Mouse (Mus musculus) cerebellum, adult 2 months (tissue): ENCODE measurements around the gene 4930447C04Rik. TPM values are rescaled to one million over a fixed set of nuclear protein-coding genes. Genes with fewer than 3 reads are reported as not detected.

ENCODE experiments used
- DNase-seq, 2 experiments: peaks; one replicate each; pipeline ENCODE4 v3.0.0; 2021
- H3K27ac ChIP-seq: fragments of 200-500 bp; 2 replicates; pipeline ENCODE4 v1.5.1; 2012; ENCODE audit warnings: low read length, control low read depth, inconsistent platforms; ENCODE audit not compliant: insufficient read depth
- H3K27me3 ChIP-seq: fragments of 200-500 bp; 2 replicates; pipeline ENCODE4 v1.6.1; 2012; ENCODE audit warnings: inconsistent platforms, mild to moderate bottlenecking, low read length, moderate library complexity; ENCODE audit not compliant: control insufficient read depth, insufficient read depth
- H3K4me1 ChIP-seq: fragments of 200-500 bp; 2 replicates; pipeline ENCODE4 v1.6.1; 2011; ENCODE audit warnings: low read length; ENCODE audit not compliant: control insufficient read depth, insufficient read depth
- H3K4me3 ChIP-seq: fragments of 200-500 bp; replicated peaks from 2 replicates; pipeline ENCODE3; 2011; ENCODE audit warnings: mild to moderate bottlenecking, low read depth, low read length, control low read depth; ENCODE audit not compliant: insufficient read depth
- CTCF ChIP-seq: fragments of 200-500 bp; IDR thresholded peaks from 2 replicates; pipeline ENCODE4 v1.5.1; 2011; ENCODE audit warnings: low read depth, mild to moderate bottlenecking, control low read depth, low read length, moderate library complexity, borderline replicate concordance; ENCODE audit not compliant: insufficient read depth
- POLR2A ChIP-seq: fragments of 200-500 bp; IDR thresholded peaks from 2 replicates; pipeline ENCODE4 v1.6.1; 2011; ENCODE audit warnings: low read length, control low read depth, borderline replicate concordance; ENCODE audit not compliant: insufficient read depth
- WGBS: fragments of 180-500 bp; shearing (Covaris S2); methylation state at CpG from one replicate; pipeline ENCODE4 v1.1.7; 2018; 5-methylcytosine and 5-hydroxymethylcytosine counted together
- polyA plus RNA-seq: library from polyadenylated mRNA; depleted of rRNA; stranded (reverse); fragments of >200 nt; gene quantifications from 2 replicates; pipeline ENCODE4 v1.2.3, GENCODE M21; 2012

The 4930447C04Rik gene
- polyA plus RNA-seq, 1 experiment, result 9.1 TPM

DNA sequence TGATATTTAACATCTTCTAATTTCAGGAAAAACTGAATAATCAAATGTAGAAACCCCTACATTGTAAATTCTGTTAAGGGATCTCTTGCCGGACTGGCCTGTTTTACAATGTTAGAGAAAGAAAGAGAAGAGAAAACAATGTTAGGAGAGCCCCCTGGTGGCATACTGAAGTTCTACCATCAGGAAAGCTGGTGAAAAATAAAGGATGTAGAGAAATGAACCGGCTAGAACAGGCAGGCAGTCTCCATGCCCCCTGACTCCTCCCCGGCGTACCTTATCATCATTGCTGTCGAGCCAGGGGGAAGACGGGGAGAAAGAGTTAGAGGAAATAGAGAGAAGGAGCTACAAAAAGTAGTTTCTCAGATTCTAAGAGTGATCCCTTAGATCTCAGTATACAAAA lies 32.6 kb upstream of the 4930447C04Rik start:
- H3K4me3 ChIP-seq, result no peak overlapping the region
- TF ChIP-seq POLR2A, result no peak
- TF ChIP-seq CTCF, result peak; percentile 42; the same call in 1 of the 2 replicates
- no peak overlapping the region for H3K27ac ChIP-seq
- H3K4me1 ChIP-seq, result no peaks in the 10 kb centered on the region
- no peaks in the 10 kb centered on the region; the same call in 1 of the 2 replicates for H3K27me3 ChIP-seq
- DNase-seq, result peak; percentile 17
- WGBS, result 2% methylated on average over 6 of the region's 6 CpGs

DNA sequence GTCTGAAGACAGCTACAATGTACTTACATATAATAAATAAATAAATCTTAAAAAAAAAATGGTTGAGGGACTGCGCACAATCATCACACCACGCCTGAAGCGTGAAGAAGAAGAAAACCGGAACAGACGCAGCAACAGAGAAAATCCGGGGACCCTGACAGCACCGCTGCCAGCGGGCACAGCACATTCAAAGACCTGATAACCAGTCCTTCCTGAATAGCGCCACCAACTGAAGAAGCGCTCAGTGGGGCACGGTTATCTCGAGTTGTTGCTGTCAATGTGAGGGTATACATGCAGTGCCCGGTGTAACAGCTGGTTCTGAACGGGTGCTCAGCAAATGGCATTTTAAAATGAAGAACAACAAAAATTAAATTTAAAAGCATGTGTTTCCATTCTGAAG lies 30.0 kb upstream of the 4930447C04Rik start:
- H3K27ac ChIP-seq, result no peak overlapping the region
- TF ChIP-seq POLR2A (no peak), CTCF (no peak)
- no peak for DNase-seq
- no peaks in the 10 kb centered on the region; the same call in 1 of the 2 replicates for H3K27me3 ChIP-seq
- H3K4me1 ChIP-seq, result no peaks in the 10 kb centered on the region
- H3K4me3 ChIP-seq, result no peak overlapping the region
- WGBS, result 62% methylated on average over 14 of the region's 14 CpGs

DNA sequence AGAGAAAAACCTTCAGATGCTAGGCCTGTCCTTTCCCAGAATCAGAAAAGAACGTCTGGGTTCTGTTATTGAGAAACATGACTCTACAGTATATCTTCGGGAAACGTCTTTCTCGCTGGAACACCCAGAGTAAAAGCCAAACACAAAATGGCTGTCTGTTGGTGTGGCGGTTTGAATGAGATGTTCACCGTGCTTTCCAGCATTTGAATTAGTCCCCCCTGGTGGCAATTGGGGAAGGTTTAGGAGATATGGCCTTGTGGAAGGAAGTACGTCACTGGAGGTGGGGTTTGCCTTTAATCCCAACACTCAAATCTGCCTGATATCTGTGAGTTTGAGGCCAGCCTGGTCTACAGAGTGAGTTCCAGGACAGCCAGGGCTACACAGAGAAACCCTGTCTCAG lies 27.0 kb upstream of the 4930447C04Rik start:
- no peaks in the 10 kb centered on the region for H3K4me1 ChIP-seq
- DNase-seq, result no peak
- no peaks in the 10 kb centered on the region; the same call in 1 of the 2 replicates for H3K27me3 ChIP-seq
- 85% methylated on average over 7 of the region's 7 CpGs for WGBS
- TF ChIP-seq CTCF, result no peak
- TF ChIP-seq POLR2A, result no peak
- no peak overlapping the region for H3K4me3 ChIP-seq
- no peak overlapping the region for H3K27ac ChIP-seq

DNA sequence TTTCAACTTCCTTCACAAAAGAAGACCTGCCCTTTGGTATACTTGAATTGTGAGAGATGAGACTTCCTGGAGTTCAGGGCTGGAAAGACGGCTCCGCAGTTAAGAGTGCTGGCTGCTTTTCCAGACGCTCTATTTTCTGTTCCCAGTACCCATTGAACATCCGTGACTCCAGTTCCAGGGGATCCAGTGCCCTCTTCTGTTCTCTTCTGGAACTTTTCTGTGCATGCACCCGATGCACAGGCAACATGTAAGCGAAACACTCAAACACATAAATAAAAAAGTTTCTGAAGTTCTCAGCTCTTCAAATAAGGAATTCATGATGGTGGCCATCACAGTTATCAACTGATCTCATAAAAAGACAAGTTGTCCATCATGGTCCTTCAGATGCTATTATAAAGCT lies 22.2 kb upstream of the 4930447C04Rik start:
- no peak for DNase-seq
- Histone ChIP-seq H3K4me3 (no peak overlapping the region), H3K27me3 (no peaks in the 10 kb centered on the region; the same call in 1 of the 2 replicates), H3K4me1 (no peaks in the 10 kb centered on the region), H3K27ac (no peak overlapping the region)
- TF ChIP-seq POLR2A (no peak), CTCF (no peak)
- WGBS, result 35% methylated on average over 6 of the region's 6 CpGs

DNA sequence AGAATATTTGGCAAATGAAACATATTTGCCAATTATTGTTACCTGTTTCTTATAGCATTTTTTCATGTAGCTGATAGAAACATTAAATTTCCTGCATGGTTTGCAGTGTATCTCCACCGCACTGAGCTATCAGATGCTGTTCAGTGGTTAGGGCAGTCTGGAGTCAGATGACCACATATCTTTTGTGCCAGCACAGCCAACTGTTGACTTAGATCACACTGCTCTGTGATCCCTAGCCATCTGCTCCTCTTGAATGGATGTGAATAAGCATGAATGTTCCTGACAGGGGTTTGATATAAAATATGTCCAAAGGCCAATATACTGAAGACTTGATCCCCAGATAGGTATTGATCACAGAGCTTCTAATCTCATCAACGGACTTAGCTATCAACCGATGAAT lies 17.9 kb upstream of the 4930447C04Rik start:
- no peak overlapping the region for H3K4me3 ChIP-seq
- no peak for DNase-seq
- no peak for TF ChIP-seq POLR2A
- TF ChIP-seq CTCF, result no peak
- no peaks in the 10 kb centered on the region for H3K4me1 ChIP-seq
- H3K27me3 ChIP-seq, result no peaks in the 10 kb centered on the region; the same call in 1 of the 2 replicates
- 64% methylated on average over 3 of the region's 3 CpGs for WGBS
- H3K27ac ChIP-seq, result no peak overlapping the region

DNA sequence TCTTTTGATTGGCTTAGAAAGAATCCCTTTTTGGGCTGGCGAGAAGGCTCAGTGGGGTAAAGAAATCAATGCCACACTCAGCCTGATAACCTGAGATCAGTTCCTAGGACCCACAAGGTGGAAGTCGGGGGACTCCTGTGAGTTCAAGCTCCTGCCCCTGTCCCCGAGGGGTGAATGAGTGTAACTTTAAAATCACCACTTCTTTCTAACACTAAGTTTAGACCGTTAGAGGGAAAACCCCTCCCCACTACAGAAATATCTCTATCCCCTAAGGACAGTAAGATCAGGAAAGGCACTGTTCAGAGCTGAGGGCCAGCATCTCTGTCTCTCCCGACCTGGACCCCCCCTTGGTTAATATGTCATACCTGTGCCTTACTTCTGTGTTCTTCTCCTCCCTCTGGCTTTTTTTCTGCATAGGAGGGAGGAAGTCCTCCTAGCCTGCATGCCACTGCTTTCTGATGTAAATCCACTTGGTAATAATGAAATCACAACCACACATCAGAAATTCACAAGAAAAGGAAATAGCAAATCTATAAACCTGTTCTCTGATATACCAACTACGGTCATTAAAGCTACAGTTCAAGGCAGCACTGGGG lies 17.4 kb upstream of the 4930447C04Rik start:
- WGBS, result 68% methylated on average over 6 of the region's 6 CpGs
- Histone ChIP-seq H3K4me3 (no peak overlapping the region), H3K27me3 (no peaks in the 10 kb centered on the region; the same call in 1 of the 2 replicates), H3K27ac (no peak overlapping the region), H3K4me1 (no peaks in the 10 kb centered on the region)
- DNase-seq, result no peak
- TF ChIP-seq POLR2A, result no peak
- TF ChIP-seq CTCF, result no peak

DNA sequence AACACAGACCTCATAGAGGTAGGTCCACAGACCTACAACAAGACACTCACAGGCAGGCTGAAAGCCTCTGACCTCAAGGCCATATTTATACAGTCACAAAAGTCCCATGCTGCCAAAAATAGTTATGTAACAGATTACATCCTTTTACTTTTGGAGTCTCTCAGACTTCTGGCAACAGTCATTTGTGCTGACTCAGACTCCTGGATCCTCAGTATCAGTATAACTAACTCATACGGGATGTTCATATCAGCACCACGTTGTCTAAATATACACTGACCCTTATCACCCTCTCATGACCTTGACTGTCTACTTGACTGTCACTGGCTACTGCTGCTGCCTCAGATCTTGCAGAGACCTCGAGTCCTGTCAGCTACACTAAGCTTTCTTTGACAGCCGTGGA lies 14.3 kb upstream of the 4930447C04Rik start:
- Histone ChIP-seq H3K27me3 (no peaks in the 10 kb centered on the region; the same call in 1 of the 2 replicates), H3K4me3 (no peak overlapping the region), H3K4me1 (no peaks in the 10 kb centered on the region), H3K27ac (no peak overlapping the region)
- 68% methylated on average over 4 of the region's 4 CpGs for WGBS
- TF ChIP-seq CTCF, result no peak
- no peak for TF ChIP-seq POLR2A
- no peak for DNase-seq

DNA sequence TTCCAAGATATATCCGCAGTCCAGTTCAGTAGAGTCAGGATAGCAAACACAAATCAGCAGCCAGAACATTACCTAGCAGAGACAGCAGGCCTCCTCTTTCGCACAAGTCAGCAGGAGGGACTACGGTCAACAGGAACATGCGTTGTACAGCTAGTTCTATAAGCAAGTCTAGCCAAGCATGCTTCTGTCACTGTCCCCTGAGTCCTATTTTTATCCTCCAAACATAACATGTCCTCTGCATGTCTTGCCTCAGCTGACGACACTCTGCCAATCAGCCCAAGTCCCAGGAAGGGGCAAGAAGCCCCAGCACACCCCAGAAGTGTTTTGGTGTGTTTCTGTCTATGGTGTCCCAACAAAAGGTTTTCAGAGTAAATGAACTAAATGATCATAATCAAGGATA lies 13.3 kb upstream of the 4930447C04Rik start:
- whole genome bisulfite sequencing, result 78% methylated on average over 5 of the region's 5 CpGs
- DNase-seq, result no peak
- TF ChIP-seq POLR2A (no peak), CTCF (no peak)
- Histone ChIP-seq H3K4me3 (no peak overlapping the region), H3K27ac (no peak overlapping the region), H3K27me3 (no peaks in the 10 kb centered on the region; the same call in 1 of the 2 replicates), H3K4me1 (no peaks in the 10 kb centered on the region)
